Mouse (Mus musculus) liver, embryonic 13.5 days (tissue): ENCODE data around the gene Anapc15. TPM values are rescaled to one million over a fixed set of nuclear protein-coding genes. Genes with fewer than 3 reads are reported as not detected.
A peak's percentile ranks its signal among the peaks of the same experiment; 100 is the strongest.
"Not testable (repeated sequence)": the region's sequence is repeated elsewhere in the genome, so short reads cannot be mapped to it uniquely, and the experiment has no call there.

Source experiments
- ATAC-seq: fragments of 200-750 bp; cut with Nextera tagmentation; 2 replicates; pipeline ENCODE4 v1.8.0; 2017; ENCODE audit warnings: low read depth, mild to moderate bottlenecking, moderate number of reproducible peaks, moderate library complexity
- DNase-seq: peaks from one replicate; pipeline ENCODE4 v3.0.0; 2022
- H3K27ac ChIP-seq: fragments of 300-500 bp; sonication (generic); 2 replicates; pipeline ENCODE4 v1.5.1; 2015; ENCODE audit warnings: moderate library complexity, mild to moderate bottlenecking, inconsistent platforms
- H3K27me3 ChIP-seq: fragments of 300-500 bp; sonication (generic); 2 replicates; pipeline ENCODE4 v1.6.1; 2015; ENCODE audit warnings: mild to moderate bottlenecking, inconsistent platforms
- H3K36me3 ChIP-seq: fragments of 300-500 bp; sonication (generic); 2 replicates; pipeline ENCODE4 v1.6.1; 2015; ENCODE audit warnings: mild to moderate bottlenecking, inconsistent platforms
- H3K4me1 ChIP-seq: fragments of 300-500 bp; sonication (generic); replicated peaks from 2 replicates; pipeline ENCODE4 v1.6.1; 2015; ENCODE audit warnings: inconsistent platforms
- H3K4me2 ChIP-seq: fragments of 300-500 bp; sonication (generic); 2 replicates; pipeline ENCODE4 v1.6.1; 2015; ENCODE audit warnings: inconsistent platforms, mild to moderate bottlenecking, moderate library complexity
- H3K4me3 ChIP-seq: fragments of 300-500 bp; sonication (generic); replicated peaks from 2 replicates; pipeline ENCODE4 v1.5.1; 2015; ENCODE audit warnings: mild to moderate bottlenecking, inconsistent platforms
- H3K9ac ChIP-seq: fragments of 300-500 bp; sonication (generic); 2 replicates; pipeline ENCODE4 v1.6.1; 2015; ENCODE audit warnings: mild to moderate bottlenecking, inconsistent platforms
- H3K9me3 ChIP-seq: fragments of 300-500 bp; sonication (generic); replicated peaks from 2 replicates; pipeline ENCODE4 v1.6.1; 2016; ENCODE audit warnings: inconsistent platforms
- WGBS: fragments of 180-500 bp; shearing (Covaris S2); methylation state at CpG from one replicate; pipeline ENCODE4 v1.1.7; 2015; ENCODE audit not compliant: insufficient replicate concordance; 5-methylcytosine and 5-hydroxymethylcytosine counted together
- polyA plus RNA-seq: library from polyadenylated mRNA; unstranded; fragments of >200 nt; fragmentation: Nextera tagmentation; extraction: Ambion mirVana; gene quantifications from 2 replicates; pipeline ENCODE4 v1.2.1, GENCODE M21; 2015

Gene Anapc15
- polyA plus RNA-seq, 1 experiment from 2014 or later: 71.8 TPM

DNA sequence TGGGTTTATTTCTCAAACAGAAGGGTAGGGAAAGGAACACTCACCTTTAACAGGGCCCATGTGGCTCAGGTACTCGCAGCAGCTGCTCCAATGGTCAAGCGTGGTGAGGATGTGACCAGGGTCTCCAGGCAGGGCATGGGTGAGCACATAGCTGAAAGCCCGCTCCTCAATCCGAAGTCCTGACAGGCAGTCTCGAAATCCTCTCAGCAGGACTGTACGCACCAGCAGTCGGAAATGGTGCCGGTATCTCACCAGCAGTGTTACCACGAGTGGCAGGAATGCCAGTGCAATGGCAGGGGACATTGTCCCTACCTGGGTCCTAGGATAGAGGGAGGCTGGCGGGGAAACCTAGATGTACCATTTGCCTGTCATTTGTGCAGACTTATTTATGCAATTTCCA is 38.5 kb downstream of the Anapc15 start:
- Histone ChIP-seq H3K9me3 (no peaks in the 10 kb centered on the region), H3K4me2 (no peak overlapping the region), H3K36me3 (peaks cover 41% of the 10 kb centered on the region), H3K4me1 (peaks cover 25% of the 10 kb centered on the region), H3K27ac (no peak overlapping the region), H3K4me3 (no peak overlapping the region), H3K27me3 (no peaks in the 10 kb centered on the region), H3K9ac (no peak overlapping the region)
- DNase-seq (no peak), ATAC-seq (no peak)
- WGBS: 83% methylated on average over 10 of the region's 10 CpGs

- ATAC-seq: no peak
- H3K9me3 ChIP-seq: no peaks in the 10 kb centered on the region
- peaks cover 41% of the 10 kb centered on the region for H3K36me3 ChIP-seq
- H3K4me3 ChIP-seq: no peak overlapping the region
- DNase-seq: no peak
- H3K9ac ChIP-seq: no peak overlapping the region
- H3K27ac ChIP-seq: no peak overlapping the region
- H3K4me1 ChIP-seq: peaks cover 26% of the 10 kb centered on the region
- H3K4me2 ChIP-seq: no peak overlapping the region
- no peaks in the 10 kb centered on the region for H3K27me3 ChIP-seq
These were observed 39.3 kb downstream of the Anapc15 start for GRCm38 (mm10) chr7:101902846-101903245.

GRCm38 (mm10) chr7:101905561-101906286 is 42.2 kb downstream of the Anapc15 start, which contains the start of gene Lamtor1:
Gene Lamtor1, plus strand, starts transcription at chr7:101905904.
- Histone ChIP-seq H3K4me3 (peak within 1 kb of the TSS; percentile 83), H3K4me2 (peak within 1 kb of the TSS; percentile 84), H3K27me3 (no peaks in the 10 kb centered on the region), H3K27ac (peak within 1 kb of the TSS; percentile 94), H3K9ac (peak within 1 kb of the TSS; percentile 91), H3K36me3 (peaks cover 34% of the 10 kb centered on the region), H3K9me3 (no peaks in the 10 kb centered on the region), H3K4me1 (peaks cover 44% of the 10 kb centered on the region)
- ATAC-seq (peak; percentile 95), DNase-seq (peak; percentile 99)
- under 1% methylated on average over 61 of the region's 61 CpGs for WGBS

GRCm38 (mm10) chr7:101906287-101906681 is 42.8 kb downstream of the Anapc15 start, which contains the start of gene Tomt:
Gene Tomt, minus strand, starts transcription at chr7:101906359.
- Histone ChIP-seq H3K9ac (peak within 1 kb of the TSS; percentile 91), H3K4me1 (peaks cover 44% of the 10 kb centered on the region), H3K27ac (peak within 1 kb of the TSS; percentile 94), H3K27me3 (no peaks in the 10 kb centered on the region), H3K4me3 (peak within 1 kb of the TSS; percentile 83), H3K9me3 (no peaks in the 10 kb centered on the region), H3K36me3 (peaks cover 34% of the 10 kb centered on the region), H3K4me2 (peak within 1 kb of the TSS; percentile 84)
- 6% methylated on average over 11 of the region's 11 CpGs for WGBS
- DNase-seq: no peak
- no peak for ATAC-seq

DNA sequence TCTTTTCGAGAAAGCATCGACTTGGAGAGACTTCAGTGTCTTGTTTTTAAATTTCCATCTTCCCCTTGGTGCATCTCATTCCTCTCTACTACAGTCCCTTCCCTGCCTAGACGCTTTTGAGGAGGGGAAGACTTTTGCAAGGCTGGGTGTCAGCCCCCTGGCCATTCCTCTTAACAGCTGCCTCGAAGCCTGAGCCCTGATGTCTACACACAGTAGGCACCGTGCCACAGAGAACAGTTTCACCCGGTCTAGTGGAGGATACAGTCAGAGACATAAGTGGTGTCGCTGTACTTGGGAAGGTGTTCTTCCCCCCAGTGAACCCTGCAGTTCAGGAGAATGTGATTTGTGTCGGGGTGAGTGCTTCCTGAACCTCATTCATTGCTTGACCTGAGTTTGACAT is 43.2 kb downstream of the Anapc15 start:
- no peak for ATAC-seq
- 34% methylated on average over 8 of the region's 8 CpGs for WGBS
- no peaks in the 10 kb centered on the region for H3K9me3 ChIP-seq
- peak overlapping the region; percentile 91 for H3K9ac ChIP-seq
- H3K36me3 ChIP-seq: peaks cover 36% of the 10 kb centered on the region
- DNase-seq: no peak
- H3K4me1 ChIP-seq: peaks cover 44% of the 10 kb centered on the region
- peak overlapping the region; percentile 83 for H3K4me3 ChIP-seq
- H3K27ac ChIP-seq: peak overlapping the region; percentile 94
- H3K4me2 ChIP-seq: peak overlapping the region; percentile 82
- no peaks in the 10 kb centered on the region for H3K27me3 ChIP-seq

DNA sequence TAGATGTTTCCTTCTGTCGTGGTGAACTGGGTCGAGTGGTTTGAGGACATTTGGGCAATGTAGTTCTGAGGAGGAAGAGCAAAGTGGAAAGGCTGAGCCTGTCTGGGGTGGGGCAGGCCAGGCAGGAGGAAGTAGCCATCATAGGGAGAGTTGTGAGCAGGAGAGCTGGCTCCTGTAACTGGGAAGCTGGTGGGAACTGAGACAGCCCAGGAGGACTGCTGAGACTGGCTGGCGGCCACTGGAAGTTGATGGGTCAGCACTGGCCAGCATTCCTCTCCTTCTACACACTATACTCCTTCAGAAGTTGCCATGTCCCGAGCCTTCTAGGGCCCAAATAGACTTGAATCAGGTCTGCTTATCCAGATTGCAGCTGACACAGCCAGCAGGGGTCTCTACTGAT is 44.9 kb downstream of the Anapc15 start:
- no peak for DNase-seq

DNA sequence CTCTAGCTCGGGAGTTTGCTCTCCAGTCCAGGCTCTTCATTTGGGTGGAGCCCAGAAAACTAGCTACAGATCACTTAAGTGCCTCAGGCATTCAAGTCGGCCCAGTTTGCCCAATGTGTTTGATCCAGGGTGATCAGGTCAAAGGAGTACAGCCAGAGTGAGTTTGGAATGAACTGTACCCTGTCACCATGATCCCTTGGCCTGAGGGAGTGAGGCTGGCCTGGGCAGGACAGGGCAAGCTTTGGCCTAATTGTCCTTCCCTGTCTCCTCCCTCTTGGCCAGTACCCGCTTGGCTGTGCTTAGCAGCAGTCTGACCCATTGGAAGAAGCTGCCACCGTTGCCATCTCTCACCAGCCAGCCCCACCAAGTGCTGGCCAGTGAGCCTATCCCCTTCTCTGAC is 46.6 kb downstream of the Anapc15 start:
- DNase-seq: no peak
- WGBS: 79% methylated on average over 4 of the region's 4 CpGs
- no peak overlapping the region for H3K4me2 ChIP-seq
- peaks cover 59% of the 10 kb centered on the region for H3K36me3 ChIP-seq
- no peak overlapping the region for H3K4me3 ChIP-seq
- H3K27me3 ChIP-seq: no peaks in the 10 kb centered on the region
- H3K9me3 ChIP-seq: no peaks in the 10 kb centered on the region
- peaks cover 39% of the 10 kb centered on the region for H3K4me1 ChIP-seq
- H3K9ac ChIP-seq: no peak overlapping the region
- no peak for ATAC-seq
- H3K27ac ChIP-seq: no peak overlapping the region

More for the DNA sequence above, 44.9 kb downstream of the Anapc15 start:
- H3K4me2 ChIP-seq: peak overlapping the region; percentile 82
- WGBS: 33% methylated on average over 4 of the region's 4 CpGs
- H3K4me3 ChIP-seq: no peak overlapping the region
- peaks cover 42% of the 10 kb centered on the region for H3K36me3 ChIP-seq
- no peak for ATAC-seq
- H3K4me1 ChIP-seq: peaks cover 44% of the 10 kb centered on the region
- H3K9ac ChIP-seq: peak overlapping the region; percentile 35
- peak overlapping the region; percentile 2; the same call in 1 of the 2 replicates for H3K27ac ChIP-seq
- H3K27me3 ChIP-seq: no peaks in the 10 kb centered on the region
- H3K9me3 ChIP-seq: no peaks in the 10 kb centered on the region

DNA sequence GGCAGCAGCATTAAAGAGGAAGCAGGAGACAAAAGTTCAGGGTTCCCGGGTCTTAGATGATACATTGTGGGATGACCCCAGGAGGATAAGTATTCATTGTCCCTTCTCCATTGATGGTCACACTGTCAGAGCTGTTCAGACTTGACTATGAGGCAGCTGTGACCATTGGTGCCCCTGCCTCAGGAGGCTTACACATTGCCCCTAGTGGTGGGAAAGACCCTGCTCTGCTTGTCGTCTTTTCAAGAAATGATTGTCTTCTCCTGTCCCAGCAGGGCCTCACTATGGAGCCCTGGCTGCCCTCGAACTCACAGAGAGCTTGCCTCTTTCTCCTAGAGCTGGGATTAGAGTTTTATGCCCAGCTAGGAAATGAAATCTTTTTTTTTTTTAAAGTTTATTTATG is 48.5 kb downstream of the Anapc15 start:
- DNase-seq (no peak), ATAC-seq (no peak)
- Histone ChIP-seq H3K9ac (no peak overlapping the region), H3K27ac (no peak overlapping the region), H3K4me2 (no peak overlapping the region), H3K36me3 (peaks cover 59% of the 10 kb centered on the region), H3K27me3 (no peaks in the 10 kb centered on the region), H3K9me3 (no peaks in the 10 kb centered on the region), H3K4me1 (peaks cover 28% of the 10 kb centered on the region), H3K4me3 (no peak overlapping the region)
- WGBS: 65% methylated on average over 3 of the region's 3 CpGs

DNA sequence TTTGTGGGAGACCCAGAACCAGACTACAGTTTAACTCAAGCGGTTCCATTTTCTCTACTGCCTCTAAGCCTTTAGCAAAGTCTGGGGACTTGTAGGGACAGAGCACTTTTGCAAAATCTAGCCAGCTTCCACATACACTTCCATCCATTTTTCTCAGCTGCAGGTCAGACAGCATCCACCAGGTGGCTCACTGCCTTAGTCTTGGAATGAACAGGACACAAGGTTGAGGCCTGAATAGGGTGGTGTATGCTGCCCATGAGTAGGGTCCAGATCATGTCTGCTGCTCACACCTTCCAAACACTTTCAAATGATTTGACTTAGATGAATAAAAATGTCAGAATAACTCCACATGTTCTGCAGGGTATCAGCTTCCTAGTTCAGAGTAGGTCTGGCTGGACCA is 54.6 kb downstream of the Anapc15 start:
- Histone ChIP-seq H3K36me3 (peaks cover 19% of the 10 kb centered on the region), H3K27ac (no peak overlapping the region), H3K9ac (no peak overlapping the region), H3K4me2 (no peak overlapping the region), H3K4me1 (no peaks in the 10 kb centered on the region), H3K9me3 (no peaks in the 10 kb centered on the region), H3K4me3 (no peak overlapping the region), H3K27me3 (no peaks in the 10 kb centered on the region)
- WGBS: 22% methylated on average over 1 of the region's 1 CpGs
- ATAC-seq (peak; percentile 39; the same call in 1 of the 2 replicates), DNase-seq (peak; percentile 43)

DNA sequence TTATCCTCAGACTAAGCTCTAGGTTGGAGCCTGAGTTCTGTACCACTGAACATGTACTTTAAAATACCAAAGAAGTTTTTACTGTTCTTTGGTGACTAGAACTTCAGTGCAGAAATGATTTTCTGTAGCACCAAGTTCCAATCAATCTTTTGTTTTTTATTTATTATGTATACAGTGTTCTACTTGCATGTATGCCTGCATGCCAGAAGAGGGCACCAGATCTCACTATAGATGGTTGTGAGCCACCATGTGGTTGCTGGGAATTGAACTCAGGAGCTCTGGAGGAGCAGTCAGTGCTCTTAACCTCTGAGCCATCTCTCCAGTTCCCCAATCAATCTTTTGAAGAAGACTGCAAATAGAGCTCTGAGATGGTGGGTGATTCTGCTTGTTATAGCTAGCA is 62.4 kb downstream of the Anapc15 start:
- H3K9me3 ChIP-seq, H3K27ac ChIP-seq, H3K9ac ChIP-seq, H3K4me3 ChIP-seq, DNase-seq, H3K36me3 ChIP-seq, H3K4me2 ChIP-seq, ATAC-seq, H3K27me3 ChIP-seq, H3K4me1 ChIP-seq: not testable (repeated sequence)

GRCm38 (mm10) chr7:101928093-101928492 is 64.6 kb downstream of the Anapc15 start:
- no peak overlapping the region; the same call in 1 of the 2 replicates for H3K27ac ChIP-seq
- H3K9me3 ChIP-seq: no peaks in the 10 kb centered on the region
- H3K36me3 ChIP-seq: no peaks in the 10 kb centered on the region
- ATAC-seq: no peak
- H3K27me3 ChIP-seq: no peaks in the 10 kb centered on the region
- no peak overlapping the region for H3K4me3 ChIP-seq
- H3K4me1 ChIP-seq: peaks cover 20% of the 10 kb centered on the region
- no peak for DNase-seq
- no peak overlapping the region for H3K9ac ChIP-seq
- WGBS: 73% methylated on average over 3 of the region's 3 CpGs
- H3K4me2 ChIP-seq: no peak overlapping the region

- DNase-seq: no peak
- 78% methylated on average over 1 of the region's 1 CpGs for WGBS
- H3K4me3 ChIP-seq: peak overlapping the region; percentile 89
These were observed 69.0 kb downstream of the Anapc15 start for GRCm38 (mm10) chr7:101932551-101932950.

More at GRCm38 (mm10) chr7:101932551-101932950, 69.0 kb downstream of the Anapc15 start:
- H3K4me2 ChIP-seq: peak overlapping the region; percentile 87
- no peak overlapping the region for H3K27ac ChIP-seq
- H3K36me3 ChIP-seq: peaks cover 10% of the 10 kb centered on the region; the same call in 1 of the 2 replicates
- ATAC-seq: no peak
- H3K4me1 ChIP-seq: peaks cover 52% of the 10 kb centered on the region
- H3K27me3 ChIP-seq: no peaks in the 10 kb centered on the region
- no peaks in the 10 kb centered on the region for H3K9me3 ChIP-seq
- peak overlapping the region; percentile 80 for H3K9ac ChIP-seq
